Mouse (Mus musculus) ES-Bruce4 (cell line): ENCODE results near the gene Actn2.

Experiments
- CTCF ChIP-seq: IDR thresholded peaks from one replicate; pipeline ENCODE4 v1.8.1; 2011; ENCODE audit warnings: low read depth, low read length
- EP300 ChIP-seq: IDR thresholded peaks from 2 replicates; pipeline ENCODE4 v1.6.1; 2011; ENCODE audit warnings: low read depth, low read length; ENCODE audit not compliant: insufficient read depth
- POLR2A ChIP-seq: IDR thresholded peaks from one replicate; pipeline ENCODE4 v1.8.1; 2011; ENCODE audit warnings: low read length; ENCODE audit not compliant: insufficient read depth

- TF ChIP-seq POLR2A (no peak), EP300 (no peak), CTCF (no peak)
Observed at GRCm38 (mm10) chr13:12361486-12361885, 20.9 kb upstream of the Actn2 start.
